Mouse (Mus musculus): ENCODE data around the gene 1700029I15Rik. TPM values are rescaled to one million over a fixed set of nuclear protein-coding genes. Genes with fewer than 3 reads are reported as not detected.

The 1700029I15Rik gene
- polyA plus RNA-seq, 1 experiment: 1.2 TPM

DNA sequence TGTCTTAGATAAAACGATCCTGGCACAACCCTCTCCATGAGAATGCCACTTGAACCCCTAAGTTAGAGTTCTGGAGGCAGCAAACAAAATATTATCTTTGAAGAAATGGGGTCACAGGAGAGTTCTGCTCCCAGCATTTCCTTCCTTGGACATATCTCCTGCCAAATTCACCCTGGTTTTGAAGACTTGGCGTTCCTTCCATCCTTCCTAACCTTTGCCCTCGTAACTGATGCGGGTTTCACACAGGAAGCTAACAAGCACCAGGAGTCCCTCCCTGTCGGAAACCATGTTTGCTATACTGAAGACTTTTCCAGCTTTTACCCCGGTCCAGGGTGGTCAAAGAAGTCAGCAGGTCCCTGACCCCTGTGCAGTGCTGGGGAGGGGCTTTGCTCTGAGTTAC, 28.1 kb upstream of the 1700029I15Rik start:
- Histone ChIP-seq H3K4me1 (ENCODE audit: control insufficient read depth, insufficient read depth, low read length) (no peaks in the 10 kb centered on the region), H3K4me3 (ENCODE audit: low read depth, low read length) (no peak overlapping the region), H3K36me3 (ENCODE audit: control insufficient read depth, insufficient read depth, low read length, poor library complexity, severe bottlenecking) (no peaks in the 10 kb centered on the region), H3K9me3 (replicated peaks; ENCODE audit: control insufficient read depth, insufficient read depth, low read length, poor library complexity, severe bottlenecking) (no peaks in the 10 kb centered on the region), H3K27me3 (ENCODE audit: control insufficient read depth, insufficient read depth, low read length, poor library complexity, severe bottlenecking) (no peaks in the 10 kb centered on the region), H3K27ac (ENCODE audit: insufficient read depth, low read length) (no peak overlapping the region), H3K9ac (ENCODE audit: low read depth, poor library complexity, severe bottlenecking) (no peak overlapping the region)
- TF ChIP-seq POLR2A (IDR thresholded peaks at IDR 0.05; ENCODE audit: insufficient read depth, low read length) (no peak), EP300 (IDR thresholded peaks at IDR 0.05; ENCODE audit: insufficient read depth, low read depth, low read length) (no peak), CTCF (IDR thresholded peaks at IDR 0.05; ENCODE audit: low read depth, low read length) (no peak)

- H3K36me3 ChIP-seq (ENCODE audit: control insufficient read depth, insufficient read depth, low read length, poor library complexity, severe bottlenecking): no peaks in the 10 kb centered on the region
- H3K4me3 ChIP-seq (ENCODE audit: low read depth, low read length): no peak overlapping the region
- no peaks in the 10 kb centered on the region for H3K27me3 ChIP-seq (ENCODE audit: control insufficient read depth, insufficient read depth, low read length, poor library complexity, severe bottlenecking)
- no peak overlapping the region for H3K27ac ChIP-seq (ENCODE audit: insufficient read depth, low read length)
- TF ChIP-seq EP300 (IDR thresholded peaks at IDR 0.05; ENCODE audit: insufficient read depth, low read depth, low read length) (no peak), CTCF (IDR thresholded peaks at IDR 0.05; ENCODE audit: low read depth, low read length) (no peak), POLR2A (IDR thresholded peaks at IDR 0.05; ENCODE audit: insufficient read depth, low read length) (no peak)
- no peak overlapping the region for H3K9ac ChIP-seq (ENCODE audit: low read depth, poor library complexity, severe bottlenecking)
- no peaks in the 10 kb centered on the region for H3K9me3 ChIP-seq (replicated peaks; ENCODE audit: control insufficient read depth, insufficient read depth, low read length, poor library complexity, severe bottlenecking)
- H3K4me1 ChIP-seq (ENCODE audit: control insufficient read depth, insufficient read depth, low read length): no peaks in the 10 kb centered on the region
Measured at GRCm38 (mm10) chr2:92359301-92359700, 23.0 kb upstream of the 1700029I15Rik start.

DNA sequence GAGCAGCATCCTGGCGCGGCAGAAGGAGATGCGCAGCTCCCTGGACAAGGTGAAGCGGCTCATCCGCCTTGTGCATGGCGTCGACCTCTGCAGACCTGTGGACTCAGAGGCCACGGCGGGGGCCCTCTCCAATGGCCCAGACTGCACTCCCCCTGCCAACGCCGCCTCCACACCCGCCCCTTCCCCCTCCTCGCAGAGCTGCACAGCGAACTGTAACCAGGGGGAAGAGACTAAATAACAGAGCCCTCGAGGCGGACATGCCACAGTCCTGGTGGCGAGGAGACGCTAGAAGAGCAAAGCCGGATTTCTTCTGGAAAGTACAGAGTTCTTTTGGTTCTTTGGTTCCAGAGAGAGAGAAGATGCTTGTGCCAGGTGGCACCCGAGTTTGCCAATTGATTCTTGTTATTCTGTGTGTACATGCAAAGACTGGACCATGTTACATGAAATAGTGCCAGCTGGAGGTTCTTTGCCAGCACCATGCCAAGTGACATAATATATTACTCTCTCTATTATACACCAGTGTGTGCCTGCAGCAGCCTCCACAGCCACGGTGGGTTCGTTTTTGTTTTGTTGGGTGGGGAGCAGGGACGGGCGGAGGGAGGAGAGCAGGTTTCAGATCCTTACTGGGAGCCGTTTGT, 22.0 kb upstream of the 1700029I15Rik start:
- Histone ChIP-seq H3K4me3 (ENCODE audit: low read depth, low read length) (no peak overlapping the region), H3K36me3 (ENCODE audit: control insufficient read depth, insufficient read depth, low read length, poor library complexity, severe bottlenecking) (0 out of 2 replicates have a peak, but pooled peaks cover under 1% of the 10 kb centered on the region), H3K9ac (ENCODE audit: low read depth, poor library complexity, severe bottlenecking) (peak overlapping the region; percentile 6; the same call in 1 of the 2 replicates), H3K27ac (ENCODE audit: insufficient read depth, low read length) (no peak overlapping the region), H3K4me1 (ENCODE audit: control insufficient read depth, insufficient read depth, low read length) (no peaks in the 10 kb centered on the region), H3K27me3 (ENCODE audit: control insufficient read depth, insufficient read depth, low read length, poor library complexity, severe bottlenecking) (no peaks in the 10 kb centered on the region), H3K9me3 (replicated peaks; ENCODE audit: control insufficient read depth, insufficient read depth, low read length, poor library complexity, severe bottlenecking) (no peaks in the 10 kb centered on the region)
- TF ChIP-seq POLR2A (IDR thresholded peaks at IDR 0.05; ENCODE audit: insufficient read depth, low read length) (no peak), EP300 (IDR thresholded peaks at IDR 0.05; ENCODE audit: insufficient read depth, low read depth, low read length) (no peak), CTCF (IDR thresholded peaks at IDR 0.05; ENCODE audit: low read depth, low read length) (no peak)

GRCm38 (mm10) chr2:92360893-92361292, 21.4 kb upstream of the 1700029I15Rik start:
- Histone ChIP-seq H3K36me3 (ENCODE audit: control insufficient read depth, insufficient read depth, low read length, poor library complexity, severe bottlenecking) (0 out of 2 replicates have a peak, but pooled peaks cover 3% of the 10 kb centered on the region), H3K4me1 (ENCODE audit: control insufficient read depth, insufficient read depth, low read length) (no peaks in the 10 kb centered on the region), H3K27ac (ENCODE audit: insufficient read depth, low read length) (no peak overlapping the region), H3K4me3 (ENCODE audit: low read depth, low read length) (no peak overlapping the region), H3K27me3 (ENCODE audit: control insufficient read depth, insufficient read depth, low read length, poor library complexity, severe bottlenecking) (no peaks in the 10 kb centered on the region), H3K9me3 (replicated peaks; ENCODE audit: control insufficient read depth, insufficient read depth, low read length, poor library complexity, severe bottlenecking) (no peaks in the 10 kb centered on the region), H3K9ac (ENCODE audit: low read depth, poor library complexity, severe bottlenecking) (no peak overlapping the region)
- no peak for TF ChIP-seq EP300 (IDR thresholded peaks at IDR 0.05; ENCODE audit: insufficient read depth, low read depth, low read length)
- no peak for TF ChIP-seq CTCF (IDR thresholded peaks at IDR 0.05; ENCODE audit: low read depth, low read length)
- TF ChIP-seq POLR2A (IDR thresholded peaks at IDR 0.05; ENCODE audit: insufficient read depth, low read length): no peak

GRCm38 (mm10) chr2:92361795-92362194, 20.5 kb upstream of the 1700029I15Rik start:
- H3K9ac ChIP-seq (ENCODE audit: low read depth, poor library complexity, severe bottlenecking): no peak overlapping the region
- H3K36me3 ChIP-seq (ENCODE audit: control insufficient read depth, insufficient read depth, low read length, poor library complexity, severe bottlenecking): 0 out of 2 replicates have a peak, but pooled peaks cover 3% of the 10 kb centered on the region
- H3K4me1 ChIP-seq (ENCODE audit: control insufficient read depth, insufficient read depth, low read length): no peaks in the 10 kb centered on the region
- no peak overlapping the region for H3K4me3 ChIP-seq (ENCODE audit: low read depth, low read length)
- H3K27me3 ChIP-seq (ENCODE audit: control insufficient read depth, insufficient read depth, low read length, poor library complexity, severe bottlenecking): no peaks in the 10 kb centered on the region
- no peak overlapping the region for H3K27ac ChIP-seq (ENCODE audit: insufficient read depth, low read length)
- TF ChIP-seq CTCF (IDR thresholded peaks at IDR 0.05; ENCODE audit: low read depth, low read length) (no peak), EP300 (IDR thresholded peaks at IDR 0.05; ENCODE audit: insufficient read depth, low read depth, low read length) (no peak), POLR2A (IDR thresholded peaks at IDR 0.05; ENCODE audit: insufficient read depth, low read length) (no peak)
- H3K9me3 ChIP-seq (replicated peaks; ENCODE audit: control insufficient read depth, insufficient read depth, low read length, poor library complexity, severe bottlenecking): no peaks in the 10 kb centered on the region

DNA sequence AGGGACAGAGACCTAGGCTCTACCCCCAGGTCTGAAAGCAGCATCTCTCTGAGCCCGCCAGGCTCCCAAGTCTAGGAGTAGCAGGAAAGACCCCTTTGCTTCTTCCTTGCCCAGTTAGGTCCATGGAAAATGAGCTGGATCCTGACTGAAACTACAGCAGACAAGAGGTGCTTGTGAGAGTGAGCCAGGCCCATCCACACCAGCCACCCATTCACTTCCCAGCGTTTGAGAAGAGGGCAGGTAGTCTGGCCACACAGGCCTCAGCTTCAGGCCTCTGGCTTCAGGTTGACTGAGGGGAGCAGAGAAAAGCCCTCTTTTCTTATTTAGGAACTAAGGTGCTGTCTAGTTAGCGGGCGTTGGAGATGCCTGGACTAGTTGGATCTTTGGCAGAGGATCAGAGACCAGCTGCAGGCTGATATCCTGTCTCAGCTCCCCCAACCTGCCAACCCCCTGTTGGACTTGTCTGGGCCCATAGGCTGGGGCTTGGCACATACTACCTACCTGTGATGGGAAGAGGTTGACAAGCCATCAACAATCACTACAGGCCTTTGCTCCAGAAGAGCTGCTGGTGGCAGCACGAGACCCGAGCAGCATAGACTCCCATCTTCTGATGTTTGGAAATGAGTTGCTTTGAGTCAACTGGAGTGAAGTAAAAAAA, 19.6 kb upstream of the 1700029I15Rik start:
- TF ChIP-seq EP300 (IDR thresholded peaks at IDR 0.05; ENCODE audit: insufficient read depth, low read depth, low read length): no peak
- no peak for TF ChIP-seq POLR2A (IDR thresholded peaks at IDR 0.05; ENCODE audit: insufficient read depth, low read length)
- no peak for TF ChIP-seq CTCF (IDR thresholded peaks at IDR 0.05; ENCODE audit: low read depth, low read length)
- Histone ChIP-seq H3K9ac (ENCODE audit: low read depth, poor library complexity, severe bottlenecking) (no peak overlapping the region), H3K9me3 (replicated peaks; ENCODE audit: control insufficient read depth, insufficient read depth, low read length, poor library complexity, severe bottlenecking) (no peaks in the 10 kb centered on the region), H3K27me3 (ENCODE audit: control insufficient read depth, insufficient read depth, low read length, poor library complexity, severe bottlenecking) (no peaks in the 10 kb centered on the region), H3K36me3 (ENCODE audit: control insufficient read depth, insufficient read depth, low read length, poor library complexity, severe bottlenecking) (0 out of 2 replicates have a peak, but pooled peaks cover 3% of the 10 kb centered on the region), H3K27ac (ENCODE audit: insufficient read depth, low read length) (no peak overlapping the region), H3K4me1 (ENCODE audit: control insufficient read depth, insufficient read depth, low read length) (peaks cover 2% of the 10 kb centered on the region), H3K4me3 (ENCODE audit: low read depth, low read length) (no peak overlapping the region)

Measured in ES-Bruce4 (cell line).